Mouse (Mus musculus): ENCODE data around the gene Borcs6.

DNA sequence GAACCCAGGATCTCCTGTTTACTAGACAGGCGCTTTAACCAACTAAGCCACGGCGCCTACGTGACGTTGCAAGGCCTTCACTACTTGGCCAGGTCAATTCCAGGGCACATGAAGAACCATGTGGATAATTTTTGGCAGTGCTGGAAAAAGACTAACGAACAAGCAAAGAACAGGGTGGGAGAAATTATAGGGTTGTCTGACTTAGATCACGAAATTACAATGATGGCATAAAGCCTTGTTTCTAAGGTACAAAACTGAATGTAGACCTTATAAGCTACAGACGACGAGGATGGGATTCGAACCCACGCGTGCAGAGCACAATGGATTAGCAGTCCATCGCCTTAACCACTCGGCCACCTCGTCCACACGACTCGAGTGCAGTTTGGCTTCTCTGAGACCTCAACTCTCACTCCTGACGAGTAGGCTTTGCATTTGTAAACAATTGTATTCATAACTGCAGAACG lies 3.3 kb downstream of the Borcs6 start:
- no peak for TF ChIP-seq CTCF (IDR thresholded peaks at IDR 0.05; ENCODE audit: insufficient read depth, low read depth, low read length)
- TF ChIP-seq POLR2A (IDR thresholded peaks at IDR 0.05; ENCODE audit: insufficient read depth, low read depth, low read length): no peak

Data from olfactory bulb, adult 2 months (tissue).